ENCODE assay signal across 12 mouse cellular contexts in genomic region chr15:36939608-36940007, GRCm38 (mm10).
A peak's percentile ranks its signal among the peaks of the same experiment; 100 is the strongest.
DNase-seq lines count a peak whose midpoint lies in the region; ATAC-seq and TF ChIP-seq lines count a peak whose summit lies in the region.
"Had no signal": no experiment of that assay in that cellular context is flagged by ENCODE, and none has a peak within 500 bp of the region (broad histone marks: within the 10 kb centered on the region; RNA-seq: fewer than 3 reads in every experiment).

No protein-coding gene starts in this region.

- no peaks in the 10 kb centered on the region for H3K36me3 ChIP-seq in hindbrain, embryonic 13.5 days
- H3K36me3 ChIP-seq in hindbrain, embryonic 11.5 days (ENCODE audit: control insufficient read depth, insufficient read depth, low read length), result no peaks in the 10 kb centered on the region
- H3K36me3 ChIP-seq in forebrain, postnatal 0 days (ENCODE audit: insufficient read depth), result no peaks in the 10 kb centered on the region
- no peaks in the 10 kb centered on the region for H3K36me3 ChIP-seq in midbrain, embryonic 14.5 days (ENCODE audit: control insufficient read depth, insufficient read depth, low read length)

- 86% methylated on average over 9 of the region's 9 CpGs for WGBS in hindbrain, embryonic 13.5 days
- 87% methylated on average over 9 of the region's 9 CpGs for WGBS in hindbrain, embryonic 11.5 days
- WGBS in forebrain, postnatal 0 days, result 86% methylated on average over 9 of the region's 9 CpGs
- WGBS in midbrain, embryonic 14.5 days, result 83% methylated on average over 9 of the region's 9 CpGs

- H3K4me3 ChIP-seq in hindbrain, embryonic 13.5 days, result no peak overlapping the region
- H3K4me3 ChIP-seq in hindbrain, embryonic 11.5 days (ENCODE audit: low read depth, low read length), result no peak overlapping the region
- no peak overlapping the region for H3K4me3 ChIP-seq in forebrain, postnatal 0 days (ENCODE audit: low read depth, low read length)
- no peak overlapping the region for H3K4me3 ChIP-seq in midbrain, embryonic 14.5 days (replicated peaks; ENCODE audit: low read depth, low read length)

- H3K27me3 ChIP-seq in hindbrain, embryonic 13.5 days, result no peaks in the 10 kb centered on the region
- H3K27me3 ChIP-seq in hindbrain, embryonic 11.5 days (ENCODE audit: control insufficient read depth, insufficient read depth, low read length), result no peaks in the 10 kb centered on the region
- H3K27me3 ChIP-seq in forebrain, postnatal 0 days (ENCODE audit: insufficient read depth, low read length), result no peaks in the 10 kb centered on the region
- H3K27me3 ChIP-seq in midbrain, embryonic 14.5 days (ENCODE audit: control insufficient read depth, insufficient read depth, low read length), result no peaks in the 10 kb centered on the region

- H3K4me2 ChIP-seq in hindbrain, embryonic 13.5 days, result 0 out of 2 replicates have a peak overlapping the region, but pooled peaks have one; percentile 77
- H3K4me2 ChIP-seq in hindbrain, embryonic 11.5 days (replicated peaks; ENCODE audit: low read depth, low read length), result no peak overlapping the region
- H3K4me2 ChIP-seq in forebrain, postnatal 0 days (ENCODE audit: low read depth), result peak overlapping the region; percentile 93
- peak overlapping the region; percentile 95 for H3K4me2 ChIP-seq in midbrain, embryonic 14.5 days (ENCODE audit: low read length)

- peak overlapping the region; percentile 99 for H3K27ac ChIP-seq in hindbrain, embryonic 13.5 days
- H3K27ac ChIP-seq in hindbrain, embryonic 11.5 days (ENCODE audit: low read depth, low read length), result no peak overlapping the region
- peak overlapping the region; percentile 97; the same call in 1 of the 2 replicates for H3K27ac ChIP-seq in forebrain, postnatal 0 days (ENCODE audit: low read depth, low read length)
- H3K27ac ChIP-seq in midbrain, embryonic 14.5 days (replicated peaks; ENCODE audit: low read depth, low read length), result peak overlapping the region; percentile 99

- H3K9me3 ChIP-seq in hindbrain, embryonic 13.5 days, result no peaks in the 10 kb centered on the region
- H3K9me3 ChIP-seq in hindbrain, embryonic 11.5 days (ENCODE audit: control insufficient read depth, low read length), result no peaks in the 10 kb centered on the region
- no peaks in the 10 kb centered on the region for H3K9me3 ChIP-seq in forebrain, postnatal 0 days (ENCODE audit: low read length)
- H3K9me3 ChIP-seq in midbrain, embryonic 14.5 days (ENCODE audit: control insufficient read depth, low read length), result no peaks in the 10 kb centered on the region

- peak overlapping the region; percentile 81; the same call in 1 of the 2 replicates for H3K9ac ChIP-seq in hindbrain, embryonic 13.5 days
- no peak overlapping the region for H3K9ac ChIP-seq in hindbrain, embryonic 11.5 days (ENCODE audit: low read depth, low read length)
- H3K9ac ChIP-seq in forebrain, postnatal 0 days, result no peak overlapping the region; the same call in 1 of the 2 replicates
- H3K9ac ChIP-seq in midbrain, embryonic 14.5 days (replicated peaks; ENCODE audit: low read length), result no peak overlapping the region; the same call in 1 of the 2 replicates

- no peak for ATAC-seq in hindbrain, embryonic 13.5 days (ENCODE audit: low FRiP score)
- ATAC-seq in hindbrain, embryonic 11.5 days (ENCODE audit: low FRiP score), result no peak
- no peak for ATAC-seq in forebrain, postnatal 0 days
- no peak for ATAC-seq in midbrain, embryonic 14.5 days (ENCODE audit: low FRiP score, low TSS enrichment)

- TF ChIP-seq CTCF in forebrain, postnatal 0 days (IDR thresholded peaks at IDR 0.05; ENCODE audit: low read depth), result no peak

- peaks cover 37% of the 10 kb centered on the region for H3K4me1 ChIP-seq in hindbrain, embryonic 13.5 days (replicated peaks)
- peaks cover 7% of the 10 kb centered on the region; the same call in 1 of the 2 replicates for H3K4me1 ChIP-seq in hindbrain, embryonic 11.5 days (replicated peaks; ENCODE audit: control insufficient read depth, insufficient read depth, low read length)
- H3K4me1 ChIP-seq in forebrain, postnatal 0 days (ENCODE audit: insufficient read depth), result peaks cover 27% of the 10 kb centered on the region
- H3K4me1 ChIP-seq in midbrain, embryonic 14.5 days (ENCODE audit: control insufficient read depth, insufficient read depth, low read length), result peaks cover 32% of the 10 kb centered on the region

- DNase-seq in cerebellum, adult 11 months, result peak; percentile 48
- no peak for DNase-seq in cerebellum, postnatal 4 days (ENCODE audit: low spot score in 2 of 2)
- no peak for DNase-seq in hindbrain, embryonic 11.5 days (ENCODE audit: low spot score)
- no peak for DNase-seq in forebrain, postnatal 0 days
- no peak for DNase-seq in midbrain, embryonic 14.5 days
- DNase-seq in frontal cortex, adult 2 months (ENCODE audit: extremely low spot score in 1 of 2, low spot score in 1 of 2), result no peak
- no peak for DNase-seq in thymus, postnatal 14 days
- DNase-seq: adrenal gland, postnatal 25 days; heart, postnatal 36 days; kidney, adult 9 months; lung, adult 18-20 months had no signal
